Mouse (Mus musculus) lung, embryonic 14.5 days (tissue): ENCODE data around the gene Rxra. TPM values are rescaled to one million over a fixed set of nuclear protein-coding genes. Genes with fewer than 3 reads are reported as not detected.

ENCODE experiments used
- ATAC-seq: fragments of 200-750 bp; cut with Nextera tagmentation; 2 replicates; pipeline ENCODE4 v1.8.0; 2017; ENCODE audit warnings: mild to moderate bottlenecking, moderate TSS enrichment, moderate library complexity; ENCODE audit not compliant: insufficient read depth
- DNase-seq: peaks from one replicate; pipeline ENCODE4 v3.0.0-alpha.2; 2015
- H3K27ac ChIP-seq: fragments of 300-500 bp; sonication (generic); 2 replicates; pipeline ENCODE4 v1.5.1; 2014; ENCODE audit warnings: low read depth, mild to moderate bottlenecking, moderate library complexity
- H3K27me3 ChIP-seq: fragments of 300-500 bp; sonication (generic); 2 replicates; pipeline ENCODE4 v1.6.1; 2014; ENCODE audit warnings: low read length, control low read depth; ENCODE audit not compliant: insufficient read depth
- H3K36me3 ChIP-seq: fragments of 300-500 bp; sonication (generic); 2 replicates; pipeline ENCODE4 v1.6.1; 2014; ENCODE audit warnings: control low read depth; ENCODE audit not compliant: insufficient read depth
- H3K4me1 ChIP-seq: fragments of 300-500 bp; sonication (generic); 2 replicates; pipeline ENCODE4 v1.6.1; 2014; ENCODE audit warnings: antibody characterized with exemption, control low read depth; ENCODE audit not compliant: insufficient read depth
- H3K4me2 ChIP-seq: fragments of 300-500 bp; sonication (generic); 2 replicates; pipeline ENCODE4 v1.6.1; 2014; ENCODE audit warnings: mild to moderate bottlenecking
- H3K4me3 ChIP-seq: fragments of 300-500 bp; sonication (generic); 2 replicates; pipeline ENCODE4 v1.5.1; 2014; ENCODE audit warnings: low read depth, low read length
- H3K9ac ChIP-seq: fragments of 300-500 bp; sonication (generic); 2 replicates; pipeline ENCODE4 v1.6.1; 2014
- H3K9me3 ChIP-seq: fragments of 300-500 bp; sonication (generic); 2 replicates; pipeline ENCODE4 v1.6.1; 2016; ENCODE audit warnings: low read depth, low read length, control low read depth
- CTCF ChIP-seq: IDR thresholded peaks from 2 replicates; pipeline ENCODE4 v1.5.1; 2016; ENCODE audit warnings: antibody characterized with exemption, low read depth
- WGBS: fragments of 180-500 bp; shearing (Covaris S2); extraction: QIAGEN DNeasy Blood & Tissue Kit; methylation state at CpG from one replicate; pipeline ENCODE4 v1.1.7; 2014; 5-methylcytosine and 5-hydroxymethylcytosine counted together
- polyA plus RNA-seq: library from polyadenylated mRNA; unstranded; fragments of >200 nt; fragmentation: Nextera tagmentation; extraction: Ambion mirVana; gene quantifications from 2 replicates; pipeline ENCODE4 v1.2.1, GENCODE M21; 2014

Rxra gene
- 9.1 and 10.3 TPM in 2 replicates for polyA plus RNA-seq

DNA sequence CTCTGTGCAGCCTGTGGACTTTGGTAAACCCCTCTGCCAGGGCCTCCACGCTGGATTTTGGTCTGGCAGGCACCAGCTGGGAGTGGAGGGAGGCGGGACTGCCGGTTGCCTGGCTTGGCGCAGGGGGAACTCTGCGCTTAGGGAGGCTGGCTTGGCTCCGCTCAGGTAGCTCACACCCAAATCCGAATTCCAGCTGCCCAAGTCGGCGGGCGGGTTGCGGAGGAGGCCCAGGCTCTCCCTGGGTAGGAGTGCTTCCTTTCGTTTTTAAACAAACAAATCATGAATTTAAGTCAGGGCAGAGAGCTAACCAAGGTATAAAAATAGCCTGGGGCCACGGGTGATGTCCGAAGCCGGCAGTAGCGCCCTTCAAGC is at the start of gene Rxra:
Gene Rxra, plus strand, starts transcription at position 335 of the 372 bp plus-strand sequence.
- H3K4me3 ChIP-seq = peak within 1 kb of the TSS; percentile 90
- peak within 1 kb of the TSS; percentile 95 for H3K9ac ChIP-seq
- H3K27me3 ChIP-seq = no peaks in the 10 kb centered on the region
- peak; percentile 82 for DNase-seq
- 2% methylated on average over 16 of the region's 16 CpGs for WGBS
- H3K36me3 ChIP-seq = no peaks in the 10 kb centered on the region
- TF ChIP-seq CTCF = no peak
- H3K4me1 ChIP-seq = peaks cover 42% of the 10 kb centered on the region
- peak within 1 kb of the TSS; percentile 98 for H3K4me2 ChIP-seq
- H3K27ac ChIP-seq = peak within 1 kb of the TSS; percentile 98
- ATAC-seq = peak; percentile 33
- H3K9me3 ChIP-seq = no peaks in the 10 kb centered on the region

GRCm38 (mm10) chr2:27626604-27627003 is 49.6 kb upstream of the Rxra start:
- Histone ChIP-seq H3K27me3 (no peaks in the 10 kb centered on the region), H3K4me1 (no peaks in the 10 kb centered on the region), H3K9me3 (no peaks in the 10 kb centered on the region), H3K27ac (no peak overlapping the region), H3K4me2 (no peak overlapping the region), H3K9ac (no peak overlapping the region), H3K36me3 (no peaks in the 10 kb centered on the region), H3K4me3 (no peak overlapping the region)
- TF ChIP-seq CTCF = no peak
- WGBS = 37% methylated on average over 1 of the region's 1 CpGs
- DNase-seq (no peak), ATAC-seq (no peak)

DNA sequence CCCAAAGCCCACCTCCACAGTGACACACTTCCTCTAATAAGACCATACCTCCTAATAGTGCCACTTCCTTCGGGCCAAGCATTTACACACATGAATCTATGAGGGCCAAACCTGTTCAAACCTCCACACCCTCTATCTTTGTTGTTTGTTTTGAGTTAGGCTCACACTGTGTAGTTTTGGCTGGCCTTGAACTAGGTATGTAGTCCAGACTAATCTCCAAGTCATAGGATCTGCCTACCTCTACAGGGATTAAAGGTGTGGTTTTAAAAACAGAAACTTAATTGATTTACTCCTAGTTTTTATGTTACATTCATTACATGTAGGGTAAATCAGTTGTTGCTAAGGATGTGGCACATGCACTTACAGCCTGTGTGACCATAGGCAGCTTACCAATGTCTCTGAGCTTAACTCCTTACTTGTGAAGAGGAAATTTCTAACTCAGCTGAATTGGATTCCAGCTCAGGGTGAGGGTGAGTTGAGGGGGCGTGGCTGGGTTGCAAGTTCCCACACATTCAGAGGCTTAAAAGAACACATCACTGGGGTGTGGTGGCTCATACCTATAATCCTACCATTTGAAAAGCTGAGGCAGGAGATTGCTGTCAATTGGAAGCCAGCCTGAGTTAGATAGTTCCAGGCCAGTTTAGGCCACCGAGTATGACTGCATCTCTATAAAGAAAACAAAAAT is 45.5 kb upstream of the Rxra start:
- 71% methylated on average over 3 of the region's 3 CpGs for WGBS
- no peaks in the 10 kb centered on the region for H3K36me3 ChIP-seq
- no peak for TF ChIP-seq CTCF

DNA sequence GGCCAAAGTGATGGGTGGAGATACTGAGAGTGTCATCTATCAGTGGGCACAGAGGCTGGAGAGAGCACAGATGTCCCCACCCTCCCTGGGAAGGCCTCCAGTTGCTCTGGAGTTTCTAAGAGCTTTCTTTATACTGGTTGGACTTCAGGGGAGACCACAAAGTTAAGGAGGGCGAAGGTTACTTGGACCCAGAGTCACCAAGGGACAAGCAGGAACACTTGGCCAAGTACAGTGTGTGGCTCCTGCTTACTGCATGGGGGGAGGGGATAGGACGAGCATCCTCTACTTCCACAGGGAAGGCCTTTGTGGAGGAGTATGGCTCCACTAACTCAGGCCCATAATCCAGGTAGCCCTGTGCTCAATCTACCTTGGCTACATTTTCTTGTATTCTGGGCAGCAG is 42.8 kb upstream of the Rxra start:
- no peak overlapping the region for H3K9ac ChIP-seq
- no peak overlapping the region for H3K4me3 ChIP-seq
- TF ChIP-seq CTCF = no peak
- WGBS = 61% methylated on average over 2 of the region's 2 CpGs
- no peaks in the 10 kb centered on the region for H3K9me3 ChIP-seq
- ATAC-seq = no peak
- no peaks in the 10 kb centered on the region for H3K36me3 ChIP-seq
- H3K4me1 ChIP-seq = no peaks in the 10 kb centered on the region
- H3K27ac ChIP-seq = peak overlapping the region; percentile 24; the same call in 1 of the 2 replicates
- no peak overlapping the region for H3K4me2 ChIP-seq
- H3K27me3 ChIP-seq = no peaks in the 10 kb centered on the region
- no peak for DNase-seq

More for the DNA sequence above, 45.5 kb upstream of the Rxra start:
- Histone ChIP-seq H3K4me2 (no peak overlapping the region), H3K27me3 (no peaks in the 10 kb centered on the region), H3K9me3 (no peaks in the 10 kb centered on the region), H3K9ac (no peak overlapping the region), H3K4me3 (no peak overlapping the region), H3K27ac (no peak overlapping the region), H3K4me1 (no peaks in the 10 kb centered on the region)
- no peak for DNase-seq
- no peak for ATAC-seq

- ATAC-seq = no peak
- H3K9me3 ChIP-seq = no peaks in the 10 kb centered on the region
- no peak overlapping the region for H3K9ac ChIP-seq
- no peak for TF ChIP-seq CTCF
- no peaks in the 10 kb centered on the region for H3K36me3 ChIP-seq
- DNase-seq = no peak
- H3K4me1 ChIP-seq = no peaks in the 10 kb centered on the region
- peak overlapping the region; percentile 24; the same call in 1 of the 2 replicates for H3K27ac ChIP-seq
- no peak overlapping the region for H3K4me2 ChIP-seq
- H3K4me3 ChIP-seq = no peak overlapping the region
- H3K27me3 ChIP-seq = no peaks in the 10 kb centered on the region
- WGBS = 4% methylated on average over 1 of the region's 1 CpGs
Measured at GRCm38 (mm10) chr2:27634018-27634417, 42.2 kb upstream of the Rxra start.

- DNase-seq = no peak
- Histone ChIP-seq H3K27me3 (no peaks in the 10 kb centered on the region), H3K27ac (no peak overlapping the region), H3K4me2 (no peak overlapping the region), H3K4me3 (no peak overlapping the region), H3K9ac (no peak overlapping the region), H3K9me3 (no peaks in the 10 kb centered on the region), H3K4me1 (no peaks in the 10 kb centered on the region), H3K36me3 (no peaks in the 10 kb centered on the region)
- TF ChIP-seq CTCF = no peak
- ATAC-seq = no peak
- 72% methylated on average over 13 of the region's 13 CpGs for WGBS
Measured at GRCm38 (mm10) chr2:27635147-27635738, 41.0 kb upstream of the Rxra start.

- WGBS = 44% methylated on average over 1 of the region's 1 CpGs
- H3K4me3 ChIP-seq = no peak overlapping the region
- no peaks in the 10 kb centered on the region for H3K27me3 ChIP-seq
- no peaks in the 10 kb centered on the region for H3K36me3 ChIP-seq
- DNase-seq (no peak), ATAC-seq (peak; percentile 41; the same call in 1 of the 2 replicates)
- H3K9ac ChIP-seq = no peak overlapping the region
- H3K9me3 ChIP-seq = no peaks in the 10 kb centered on the region
- no peak overlapping the region for H3K4me2 ChIP-seq
- TF ChIP-seq CTCF = no peak
- H3K4me1 ChIP-seq = no peaks in the 10 kb centered on the region
- no peak overlapping the region for H3K27ac ChIP-seq
Measured at GRCm38 (mm10) chr2:27636796-27637195, 39.4 kb upstream of the Rxra start.
